Comparison of ENCODE assay signal across 18 mouse cellular contexts in genomic region chr13:114834580-114834979, GRCm38 (mm10). TPM values are rescaled to one million over a fixed set of nuclear protein-coding genes. Genes with fewer than 3 reads are reported as not detected.
DNase-seq lines count a peak whose midpoint lies in the region; ATAC-seq and TF ChIP-seq lines count a peak whose summit lies in the region.
"Had no signal": no experiment of that assay in that cellular context is flagged by ENCODE, and none has a peak within 500 bp of the region (broad histone marks: within the 10 kb centered on the region; RNA-seq: fewer than 3 reads in every experiment).

No protein-coding gene starts in this region.

- TF ChIP-seq POLR2A in bone marrow, adult 2 months (IDR thresholded peaks at IDR 0.05; ENCODE audit: borderline replicate concordance, control insufficient read depth, low read depth, low read length) = no peak

- H3K4me3 ChIP-seq in liver, postnatal 0 days (ENCODE audit: low read depth, low read length) = no peak overlapping the region
- no peak overlapping the region for H3K4me3 ChIP-seq in liver, embryonic 11.5 days (ENCODE audit: low read depth, low read length)
- H3K4me3 ChIP-seq in bone marrow, adult 2 months (replicated peaks; ENCODE audit: control insufficient read depth, low read depth, low read length) = no peak overlapping the region
- no peak overlapping the region for H3K4me3 ChIP-seq in midbrain, postnatal 0 days (ENCODE audit: low read depth, low read length)
- H3K4me3 ChIP-seq: hindbrain, embryonic 15.5 days; limb, embryonic 10.5 days; liver, embryonic 13.5 days; neural tube, embryonic 13.5 days had no signal

- 30% methylated on average over 2 of the region's 2 CpGs for WGBS in liver, postnatal 0 days (ENCODE audit: insufficient replicate concordance)
- 29% methylated on average over 2 of the region's 2 CpGs for WGBS in liver, embryonic 11.5 days
- WGBS in bone marrow, adult 2 months = 3% methylated on average over 2 of the region's 2 CpGs
- WGBS in midbrain, postnatal 0 days = 71% methylated on average over 2 of the region's 2 CpGs

- no peak for DNase-seq in liver, postnatal 0 days
- DNase-seq in liver, embryonic 11.5 days (ENCODE audit: low spot score) = no peak
- DNase-seq in urinary bladder, postnatal 36 days (ENCODE audit: low spot score in 2 of 2) = no peak
- no peak for DNase-seq in midbrain, postnatal 0 days (ENCODE audit: low spot score)
- DNase-seq: cerebellum, adult 2 months; kidney, adult 18-20 months; kidney, postnatal 4 days; layer of hippocampus, postnatal 36 days; liver, embryonic 13.5 days; thymus, postnatal 36 days had no signal

- peaks cover 17% of the 10 kb centered on the region for H3K36me3 ChIP-seq in liver, postnatal 0 days (replicated peaks; ENCODE audit: insufficient read depth, low read length)
- H3K36me3 ChIP-seq in liver, embryonic 11.5 days (ENCODE audit: control insufficient read depth, insufficient read depth, low read length) = no peaks in the 10 kb centered on the region; the same call in 1 of the 2 replicates
- peaks cover 6% of the 10 kb centered on the region; the same call in 1 of the 2 replicates for H3K36me3 ChIP-seq in midbrain, postnatal 0 days (ENCODE audit: insufficient read depth, low read length)

- no peaks in the 10 kb centered on the region for H3K9me3 ChIP-seq in liver, postnatal 0 days (ENCODE audit: low read length)
- H3K9me3 ChIP-seq in liver, embryonic 11.5 days (ENCODE audit: control insufficient read depth, low read length) = no peaks in the 10 kb centered on the region
- no peaks in the 10 kb centered on the region for H3K9me3 ChIP-seq in midbrain, postnatal 0 days (ENCODE audit: low read length)
- H3K9me3 ChIP-seq: hindbrain, embryonic 15.5 days; limb, embryonic 10.5 days; liver, embryonic 13.5 days; neural tube, embryonic 13.5 days had no signal

- H3K27me3 ChIP-seq in liver, postnatal 0 days (ENCODE audit: insufficient read depth, low read length) = no peaks in the 10 kb centered on the region
- H3K27me3 ChIP-seq in liver, embryonic 11.5 days (replicated peaks; ENCODE audit: control insufficient read depth, insufficient read depth, low read length) = no peaks in the 10 kb centered on the region
- H3K27me3 ChIP-seq in midbrain, postnatal 0 days (ENCODE audit: insufficient read depth, low read length) = no peaks in the 10 kb centered on the region
- H3K27me3 ChIP-seq: hindbrain, embryonic 15.5 days; liver, embryonic 13.5 days; neural tube, embryonic 13.5 days had no signal

- ATAC-seq in liver, postnatal 0 days = 0 out of 2 replicates have a peak, but pooled peaks have one; percentile 6
- ATAC-seq in liver, embryonic 11.5 days (replicated peaks; ENCODE audit: low FRiP score) = no peak
- ATAC-seq in hematopoietic stem cell, adult 5-6 weeks (replicated peaks in 1 of 2; ENCODE audit: insufficient read depth in 1 of 2, low FRiP score in 2 of 2, low TSS enrichment in 1 of 2, low read depth in 1 of 2, poor library complexity in 2 of 2, severe bottlenecking in 2 of 2) = peak; percentile 71; a peak in 3 of 4 replicates
- peak; percentile 76 for ATAC-seq in neutrophil, adult 5-6 weeks (ENCODE audit: extremely low read depth, insufficient number of reproducible peaks, low FRiP score, poor library complexity, severe bottlenecking)
- no peak for ATAC-seq in midbrain, postnatal 0 days (ENCODE audit: low FRiP score)
- ATAC-seq in CD4-positive, CD25-positive, alpha-beta regulatory T cell, adult 4 months = no peak
- ATAC-seq: forebrain, embryonic 14.5 days had no signal

- H3K9ac ChIP-seq in liver, postnatal 0 days (replicated peaks) = no peak overlapping the region
- no peak overlapping the region for H3K9ac ChIP-seq in liver, embryonic 11.5 days (ENCODE audit: low read depth, low read length)
- H3K9ac ChIP-seq in midbrain, postnatal 0 days (replicated peaks; ENCODE audit: low read length, poor library complexity, severe bottlenecking) = no peak overlapping the region
- H3K9ac ChIP-seq: hindbrain, embryonic 15.5 days; liver, embryonic 13.5 days; neural tube, embryonic 13.5 days had no signal

- no peak overlapping the region for H3K4me2 ChIP-seq in liver, postnatal 0 days (ENCODE audit: low read depth, low read length)
- H3K4me2 ChIP-seq in liver, embryonic 11.5 days = no peak overlapping the region
- no peak overlapping the region for H3K4me2 ChIP-seq in midbrain, postnatal 0 days (ENCODE audit: low read depth, low read length, poor library complexity, severe bottlenecking)
- H3K4me2 ChIP-seq: hindbrain, embryonic 15.5 days; liver, embryonic 13.5 days; neural tube, embryonic 13.5 days had no signal

- H3K27ac ChIP-seq in liver, postnatal 0 days (ENCODE audit: low read depth) = 0 out of 2 replicates have a peak overlapping the region, but pooled peaks have one; percentile 29
- H3K27ac ChIP-seq in liver, embryonic 11.5 days (ENCODE audit: low read depth, low read length) = no peak overlapping the region
- H3K27ac ChIP-seq in bone marrow, adult 2 months (ENCODE audit: control insufficient read depth, insufficient read depth, low read depth, low read length, poor library complexity) = peak overlapping the region; percentile 44; the same call in 1 of the 2 replicates
- H3K27ac ChIP-seq in midbrain, postnatal 0 days (ENCODE audit: low read depth, low read length) = no peak overlapping the region
- H3K27ac ChIP-seq: hindbrain, embryonic 15.5 days; limb, embryonic 10.5 days; liver, embryonic 13.5 days; neural tube, embryonic 13.5 days had no signal

- TF ChIP-seq EP300 in liver, postnatal 0 days (IDR thresholded peaks at IDR 0.05; ENCODE audit: low read depth) = no peak

- H3K4me1 ChIP-seq in liver, postnatal 0 days (ENCODE audit: insufficient read depth) = no peaks in the 10 kb centered on the region; the same call in 1 of the 2 replicates
- H3K4me1 ChIP-seq in liver, embryonic 11.5 days (replicated peaks; ENCODE audit: control insufficient read depth, insufficient read depth, low read length) = no peaks in the 10 kb centered on the region
- H3K4me1 ChIP-seq in bone marrow, adult 2 months (ENCODE audit: control insufficient read depth, insufficient read depth, low read length) = peaks cover 2% of the 10 kb centered on the region; the same call in 1 of the 2 replicates
- H3K4me1 ChIP-seq in midbrain, postnatal 0 days (ENCODE audit: insufficient read depth, low read length) = no peaks in the 10 kb centered on the region; the same call in 1 of the 2 replicates
- H3K4me1 ChIP-seq: limb, embryonic 10.5 days had no signal

- TF ChIP-seq CTCF in liver, postnatal 0 days (IDR thresholded peaks at IDR 0.05; ENCODE audit: low read depth) = no peak
- TF ChIP-seq CTCF in bone marrow, adult 2 months (IDR thresholded peaks at IDR 0.05; ENCODE audit: control insufficient read depth, insufficient read depth, low read length) = no peak
- no peak for TF ChIP-seq CTCF in midbrain, postnatal 0 days (IDR thresholded peaks at IDR 0.05)

RNA-seq across cellular contexts. Expression of gene Mocs2, which starts 16.5 kb away (rescaled TPM):
- polyA plus RNA-seq in liver, postnatal 0 days (2015; fragmentation: Nextera tagmentation; extraction: Ambion mirVana) = 178 and 181 TPM in 2 replicates
- polyA plus RNA-seq in liver, embryonic 11.5 days (2014; fragmentation: Nextera tagmentation; extraction: Ambion mirVana) = 58.3 and 61.4 TPM in 2 replicates
- 17.3 and 29.3 TPM in 2 replicates for polyA plus RNA-seq in bone marrow, adult 2 months (2011; ENCODE audit: insufficient read depth, insufficient read length, low replicate concordance, missing spikeins)
- total RNA-seq in hematopoietic stem cell, adult 5-6 weeks (2017) = 40.4 and 49.4 TPM in 2 replicates
- total RNA-seq in neutrophil, adult 5-6 weeks (2017) = 22.1 and 23.5 TPM in 2 replicates
- 55.5 and 62.9 TPM in 2 replicates for total RNA-seq in midbrain, postnatal 0 days (2014; rRNA removed)
- polyA plus RNA-seq in midbrain, postnatal 0 days (2015; fragmentation: Nextera tagmentation; extraction: Ambion mirVana) = 129 TPM in 2 replicates
- polyA plus RNA-seq in CD4-positive, CD25-positive, alpha-beta regulatory T cell, adult 4 months (2017; shearing (Covaris generic)) = 10 to 100 TPM; 47.6 to 51.0 TPM

Comparison
In these comparisons a context has a peak if more than half of its experiments do, and no peak if none do; other contexts are left out.
1. ATAC-seq: peak in liver, postnatal 0 days (single experiment), hematopoietic stem cell, adult 5-6 weeks (2 of 2) and neutrophil, adult 5-6 weeks (single experiment); none in liver, embryonic 11.5 days (single experiment), midbrain, postnatal 0 days (single experiment) and CD4-positive, CD25-positive, alpha-beta regulatory T cell, adult 4 months (single experiment).
2. H3K27ac ChIP-seq: peak in liver, postnatal 0 days (single experiment) and bone marrow, adult 2 months (single experiment); none in liver, embryonic 11.5 days (single experiment) and midbrain, postnatal 0 days (single experiment).